Mouse (Mus musculus) E14TG2a.4 (cell line): Measurements from ENCODE around the gene Gipc2.

ENCODE experiments used
- CTCF ChIP-seq: conservative IDR thresholded peaks from 2 replicates; pipeline ENCODE4 v1.5.1; 2014; ENCODE audit warnings: low read length
- NANOG ChIP-seq: IDR thresholded peaks from 2 replicates; pipeline ENCODE4 v1.6.1; 2014; ENCODE audit warnings: borderline replicate concordance, low read length, mixed read lengths
- POU5F1 ChIP-seq: IDR thresholded peaks from 2 replicates; pipeline ENCODE4 v1.6.1; 2014; ENCODE audit warnings: low read length, borderline replicate concordance

DNA sequence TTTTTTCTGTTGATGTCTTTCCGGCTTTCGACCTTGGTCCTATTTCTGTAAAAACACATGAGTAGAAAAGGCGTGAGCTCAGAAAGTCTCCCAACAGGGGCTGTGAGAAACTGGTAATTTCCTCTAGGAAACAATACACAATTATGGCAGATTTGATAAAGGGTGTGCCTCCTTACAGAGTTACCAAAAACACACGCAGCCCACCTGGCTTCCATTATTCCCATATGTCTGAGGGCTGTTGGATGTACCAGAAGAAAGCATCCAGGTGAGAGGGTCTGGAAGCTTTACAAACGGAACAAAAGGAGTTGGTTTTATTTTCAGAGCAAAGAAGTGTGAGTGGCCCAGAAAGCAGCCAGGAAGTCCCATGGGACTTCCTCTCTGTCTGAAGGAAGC is 58.0 kb downstream of the Gipc2 start:
- TF ChIP-seq CTCF: no peak
- TF ChIP-seq NANOG: no peak
- no peak for TF ChIP-seq POU5F1
